Mouse (Mus musculus) left cerebral cortex, postnatal 4 days (tissue): ENCODE data around the gene 9330182L06Rik. TPM values are rescaled to one million over a fixed set of nuclear protein-coding genes. Genes with fewer than 3 reads are reported as not detected.

Experiments
- DNase-seq: peaks from one replicate; pipeline ENCODE4 v3.0.0-alpha.2; 2022
- intact Hi-C: fragments of 180-260 bp; cut with DNase I; formaldehyde crosslinking; loops from one replicate; pipeline ENCODE4 v1.15.1; 2025
- total RNA-seq, 2 experiments: library from RNA; stranded (reverse); gene quantifications; 2 replicates each; pipeline ENCODE4 v1.2.3; 2021

9330182L06Rik gene
- 10 to 100 TPM; 44.3 to 45.1 TPM for total RNA-seq

GRCm38 (mm10) chr5:9265586-9266279 is at the start of gene 9330182L06Rik:
Gene 9330182L06Rik, plus strand, starts transcription at chr5:9266118.
- DNase-seq = peak; percentile 81
- intact Hi-C loops = loop anchor here (10.0 kb wide), 1 partner anchor 101 kb away; the partner anchor contains the start of gene Dmtf1

DNA sequence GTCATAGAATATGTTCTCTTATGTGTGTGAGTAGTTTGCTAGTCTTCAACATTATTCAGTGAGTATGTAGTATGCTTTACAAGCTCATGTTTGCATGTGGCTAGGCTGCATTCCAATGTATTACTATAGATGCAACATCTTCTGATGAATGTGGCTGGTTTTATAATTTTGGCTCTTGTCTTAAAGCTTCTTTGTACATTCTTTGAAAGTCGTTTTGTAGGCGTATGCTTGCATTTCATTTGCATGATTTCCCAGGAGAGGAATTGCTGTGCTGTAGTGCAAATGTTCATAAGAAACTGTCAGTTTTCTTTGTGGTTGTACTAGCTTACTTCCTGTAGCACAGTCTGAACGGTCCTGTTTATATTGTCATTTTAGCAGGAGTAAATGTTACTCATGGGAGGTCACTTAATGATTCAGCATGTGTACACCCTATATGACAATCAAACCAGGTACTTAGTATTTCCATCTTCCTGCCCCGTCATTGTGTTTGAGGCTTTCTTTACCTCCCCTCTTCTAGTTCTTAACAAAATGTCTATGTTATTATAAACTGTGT is 38.4 kb upstream of the 9330182L06Rik start:
- intact Hi-C loops = no loop called here
- DNase-seq = no peak

DNA sequence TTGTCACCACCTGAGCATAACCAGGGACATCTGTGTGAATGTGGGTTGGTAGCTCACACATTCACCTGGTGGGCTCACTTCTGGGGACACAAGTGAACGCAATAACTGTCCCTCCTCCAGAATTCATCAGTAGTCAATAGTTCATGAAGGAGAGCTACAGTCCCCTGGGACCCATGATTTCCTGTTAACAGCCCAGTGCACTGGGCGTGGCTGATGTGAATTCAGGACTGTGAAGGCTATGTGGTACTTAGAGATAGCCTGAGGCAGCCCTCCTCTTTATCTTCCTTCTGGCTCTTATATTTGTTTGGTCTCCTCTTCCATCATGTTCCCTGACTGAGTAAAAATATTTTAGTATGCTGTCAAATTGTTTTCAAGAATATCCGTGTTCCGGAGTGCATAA is 1.6 kb upstream of the 9330182L06Rik start:
- intact Hi-C loops = loop anchor here (10.0 kb wide), 1 partner anchor 100 kb away; the partner anchor contains the start of gene Dmtf1
- no peak for DNase-seq

- intact Hi-C loops = loop anchor here (10.0 kb wide), 1 partner anchor 102 kb away; the partner anchor contains the start of gene Dmtf1
Observed at GRCm38 (mm10) chr5:9266280-9266923, 484 bp downstream of the 9330182L06Rik start.

DNA sequence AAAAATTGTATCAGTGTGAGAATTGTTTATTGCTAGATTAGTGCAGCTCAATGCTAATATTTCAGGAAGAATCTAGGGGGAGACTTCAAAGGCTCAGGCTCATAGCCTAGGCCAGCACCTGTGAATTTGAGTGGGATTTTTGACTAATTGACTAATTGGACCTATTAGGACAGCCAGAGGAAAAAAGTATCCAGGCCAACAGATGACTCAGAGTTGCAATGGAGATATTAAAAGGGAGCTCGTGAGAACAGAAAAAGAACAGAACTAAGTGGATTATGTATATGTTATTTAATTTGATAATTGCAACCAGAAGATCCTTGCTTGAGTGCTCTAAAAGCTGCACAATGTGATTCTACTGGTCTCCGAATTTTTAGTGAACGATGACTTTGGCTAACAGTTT is 3.7 kb downstream of the 9330182L06Rik start:
- no peak for DNase-seq
- intact Hi-C loops = loop anchor here (10.0 kb wide), 1 partner anchor 105 kb away; the partner anchor contains the start of gene Dmtf1

More at GRCm38 (mm10) chr5:9266280-9266923, 484 bp downstream of the 9330182L06Rik start:
- peak; percentile 27 for DNase-seq

DNA sequence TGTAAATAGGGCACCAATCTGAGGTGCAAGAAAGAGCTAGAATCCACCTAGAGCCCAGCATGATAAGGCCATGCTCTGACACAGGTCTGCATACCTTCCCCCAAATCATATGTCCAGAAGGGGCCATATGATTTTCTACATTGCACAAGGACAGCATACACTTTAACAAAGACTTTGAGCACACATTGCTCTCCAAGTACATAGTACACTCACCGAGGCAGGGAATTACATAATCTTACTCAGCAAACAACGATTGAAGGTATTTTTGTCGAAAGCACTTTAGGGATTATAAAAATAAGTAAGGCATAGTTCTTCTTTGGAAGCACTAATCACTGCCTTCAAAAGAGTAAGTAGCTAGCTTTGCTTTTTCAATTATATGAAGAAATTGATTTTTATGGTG is 7.1 kb downstream of the 9330182L06Rik start:
- intact Hi-C loops = no loop called here
- DNase-seq = no peak

DNA sequence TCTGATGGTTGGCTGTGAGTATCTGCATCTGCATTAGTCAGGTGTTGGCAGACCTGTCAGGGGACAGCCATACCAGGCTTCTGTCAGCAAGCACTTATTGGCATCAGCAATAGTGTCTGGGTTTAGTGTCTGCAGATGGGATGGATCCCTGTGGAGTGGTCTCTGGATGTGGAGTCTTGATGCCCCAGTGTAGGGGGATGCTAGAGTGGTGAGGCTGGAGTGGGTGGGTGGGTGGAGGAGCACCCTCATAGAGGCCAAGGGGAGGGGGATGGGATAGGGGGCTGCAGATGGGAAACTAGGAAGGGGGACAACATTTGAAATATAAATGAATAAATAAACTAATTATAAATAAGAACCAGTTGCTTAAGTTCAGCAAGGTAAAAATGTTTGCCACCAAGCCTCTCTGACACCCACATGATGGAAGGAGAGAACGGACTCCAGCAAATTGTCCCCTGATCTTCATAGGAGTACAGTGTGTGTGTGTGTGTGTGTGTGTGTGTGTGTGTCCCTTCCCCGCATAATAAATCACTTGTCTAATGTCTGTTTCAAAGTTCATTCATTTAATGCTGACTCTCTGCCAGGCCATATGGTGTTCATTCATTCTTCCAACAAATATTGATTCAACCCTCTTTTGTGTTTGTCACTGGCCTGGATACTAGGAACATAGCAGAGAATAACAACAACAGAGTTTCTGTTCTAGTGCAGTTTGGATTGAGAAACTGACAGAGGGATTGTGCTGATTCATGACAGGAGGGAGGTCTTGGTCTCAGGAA is 30.0 kb downstream of the 9330182L06Rik start:
- intact Hi-C loops = no loop called here
- no peak for DNase-seq

- intact Hi-C loops = no loop called here
- no peak for DNase-seq
Observed at GRCm38 (mm10) chr5:9296550-9296928, 30.6 kb downstream of the 9330182L06Rik start.

- intact Hi-C loops = no loop called here
- no peak for DNase-seq
Observed at GRCm38 (mm10) chr5:9326863-9327262, 60.9 kb downstream of the 9330182L06Rik start.

DNA sequence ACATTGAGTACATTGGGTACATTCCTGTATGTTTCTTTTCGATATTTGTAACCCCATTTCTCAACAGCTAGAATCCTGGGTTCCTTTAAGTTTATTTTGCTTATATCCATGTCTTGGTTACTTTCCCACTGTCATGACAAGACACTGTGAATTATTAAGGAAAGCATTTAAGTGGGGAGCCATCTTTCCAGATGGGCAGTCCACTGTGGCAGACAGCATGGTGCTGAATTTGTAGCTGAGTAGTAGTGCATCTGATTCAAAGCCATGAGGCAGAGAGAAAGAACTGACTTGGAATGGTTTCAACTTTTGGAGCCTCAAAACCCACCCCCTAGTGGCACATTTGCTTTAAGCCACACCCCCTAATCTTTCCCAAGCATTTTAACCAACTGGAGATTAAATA is 61.6 kb downstream of the 9330182L06Rik start:
- intact Hi-C loops = no loop called here
- DNase-seq = no peak

DNA sequence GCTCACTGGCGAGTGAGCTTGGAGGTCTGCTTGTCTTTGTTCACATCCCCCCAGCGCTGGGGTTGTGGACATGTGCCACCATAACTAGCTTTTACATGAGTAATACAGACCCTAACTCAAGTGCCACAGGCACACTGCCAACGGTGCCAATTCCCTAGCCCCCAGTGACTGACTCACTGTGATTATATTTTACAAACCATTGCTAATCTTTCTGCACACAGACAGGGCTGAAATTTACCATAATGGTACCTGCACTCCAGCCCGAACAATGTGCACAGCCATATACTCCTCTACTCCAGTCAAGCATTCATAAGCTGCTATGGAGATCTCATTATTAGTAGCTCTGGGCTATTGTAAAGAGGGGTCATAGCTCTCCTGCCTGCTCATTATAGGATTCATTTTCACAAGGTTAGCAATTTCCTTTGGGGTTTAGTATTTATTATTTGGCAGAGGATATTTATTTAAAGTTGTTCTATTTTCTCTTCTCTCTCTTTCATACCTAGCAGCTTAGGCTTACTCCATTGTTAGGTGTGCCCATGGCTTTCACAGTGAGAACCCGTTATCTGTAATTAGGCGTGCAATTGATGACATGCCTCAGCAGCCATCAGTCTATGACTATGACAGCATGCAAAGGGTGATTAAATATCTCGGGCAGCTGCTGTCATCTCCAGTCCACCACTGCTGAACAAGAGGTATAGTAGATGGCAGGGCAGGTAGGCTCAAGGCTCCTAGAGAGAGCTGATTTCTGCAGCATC is 73.0 kb downstream of the 9330182L06Rik start:
- peak; percentile 13 for DNase-seq
- intact Hi-C loops = no loop called here

- intact Hi-C loops = no loop called here
- DNase-seq = no peak
Observed at GRCm38 (mm10) chr5:9339511-9340173, 73.7 kb downstream of the 9330182L06Rik start.

DNA sequence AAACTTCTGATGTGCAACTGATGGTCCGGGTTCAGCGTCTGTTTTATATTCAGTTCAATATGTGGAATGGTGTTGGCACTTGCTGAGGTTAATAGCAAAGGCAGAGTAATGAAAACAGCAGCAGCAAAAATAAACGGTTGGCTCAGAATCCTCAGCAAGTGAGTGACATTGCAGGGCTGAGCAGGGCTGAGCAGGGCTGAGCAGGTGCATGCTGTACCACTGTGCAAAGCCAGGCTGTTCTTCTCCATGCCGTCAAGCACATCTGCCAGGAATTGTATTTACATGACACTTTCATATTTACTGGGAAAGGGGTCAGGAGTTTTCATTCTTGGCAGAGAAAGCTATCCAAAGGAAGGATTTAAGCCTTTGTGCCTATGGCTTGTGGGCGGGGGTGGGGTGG is 78.7 kb downstream of the 9330182L06Rik start:
- intact Hi-C loops = no loop called here
- DNase-seq = no peak

- no peak for DNase-seq
- intact Hi-C loops = no loop called here
Observed at GRCm38 (mm10) chr5:9345038-9345617, 79.2 kb downstream of the 9330182L06Rik start.

DNA sequence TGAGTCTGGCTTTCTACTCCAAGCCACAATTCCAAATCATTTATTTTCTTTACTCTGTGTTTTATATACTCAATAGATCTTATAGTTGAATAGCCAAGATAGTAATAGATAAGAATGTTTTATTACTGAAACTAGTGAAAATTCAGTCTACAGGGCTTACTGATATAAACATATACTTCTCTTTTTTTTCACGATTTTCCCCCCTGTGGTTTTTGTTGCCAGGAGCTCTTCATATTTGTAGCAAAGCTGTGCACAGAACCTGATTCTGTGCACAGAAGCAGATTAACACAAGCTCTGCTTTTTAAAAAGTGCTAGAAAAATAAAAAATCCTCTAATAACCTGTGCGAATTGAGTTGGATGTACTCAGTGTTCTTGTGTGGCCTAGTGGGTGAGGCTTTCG is 79.7 kb downstream of the 9330182L06Rik start:
- no peak for DNase-seq
- intact Hi-C loops = no loop called here

GRCm38 (mm10) chr5:9346510-9346909 is 80.6 kb downstream of the 9330182L06Rik start:
- intact Hi-C loops = no loop called here
- DNase-seq = no peak

- intact Hi-C loops = no loop called here
- DNase-seq = no peak
Observed at GRCm38 (mm10) chr5:9352163-9352562, 86.2 kb downstream of the 9330182L06Rik start.

- intact Hi-C loops = no loop called here
- no peak for DNase-seq
Observed at GRCm38 (mm10) chr5:9352646-9353045, 86.7 kb downstream of the 9330182L06Rik start.

GRCm38 (mm10) chr5:9354257-9354656 is 88.3 kb downstream of the 9330182L06Rik start:
- DNase-seq = no peak
- intact Hi-C loops = no loop called here
